Mouse (Mus musculus): ENCODE measurements around the gene Kif9.

The Kif9 gene

GRCm38 (mm10) chr9:110476124-110477091 is at the start of gene Kif9, which contains the start of gene Klhl18:
TSS of gene Kif9 (plus strand) at chr9:110476958.
TSS of gene Klhl18 (minus strand) at chr9:110476694.
- peak; percentile 99 for DNase-seq (ENCODE audit: low spot score)

GRCm38 (mm10) chr9:110431241-110431640 is 45.5 kb upstream of the Kif9 start:
- DNase-seq (ENCODE audit: low spot score) = no peak

- no peak for DNase-seq (ENCODE audit: low spot score)
Measured at GRCm38 (mm10) chr9:110433045-110433444, 43.7 kb upstream of the Kif9 start.

DNA sequence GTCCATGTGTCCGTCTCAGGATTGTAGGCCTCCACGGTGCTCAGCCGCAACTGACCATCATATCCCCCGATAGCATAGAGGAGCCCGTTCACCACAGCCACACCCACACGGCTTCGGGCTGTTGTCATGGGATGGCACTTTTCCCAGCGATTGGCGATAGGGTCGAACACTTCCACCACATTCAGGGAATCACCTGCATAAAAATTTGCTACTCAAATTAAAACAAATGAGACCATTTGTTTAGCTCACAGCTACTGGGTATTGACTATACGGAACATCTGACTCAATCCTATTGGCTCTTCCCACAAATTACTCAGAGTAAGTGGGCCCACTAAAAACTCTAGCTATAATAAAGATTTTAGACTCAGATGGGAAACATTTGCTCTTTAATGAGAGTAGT is 40.7 kb upstream of the Kif9 start:
- DNase-seq (ENCODE audit: low spot score) = no peak

GRCm38 (mm10) chr9:110440049-110440448 is 36.7 kb upstream of the Kif9 start:
- no peak for DNase-seq (ENCODE audit: low spot score)

DNA sequence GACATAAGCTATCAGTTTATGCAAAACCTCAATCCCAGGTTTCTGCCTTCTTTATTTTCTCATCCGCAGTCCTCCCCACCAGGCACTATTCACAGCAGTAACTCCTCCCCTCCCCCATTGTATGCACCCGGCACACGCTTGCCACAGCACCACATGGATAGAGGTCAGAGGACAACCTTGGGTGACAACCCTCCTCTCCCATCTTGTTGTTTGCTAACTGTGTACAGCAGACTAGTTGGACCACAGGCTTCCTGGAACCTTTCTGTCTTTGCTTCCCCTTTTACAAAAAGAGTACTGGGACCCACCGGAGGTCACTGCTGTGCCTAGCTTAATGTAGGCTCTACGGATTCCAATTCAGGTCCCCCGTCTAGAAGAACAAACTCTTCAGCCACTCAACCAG is 36.2 kb upstream of the Kif9 start:
- no peak for DNase-seq (ENCODE audit: low spot score)

DNA sequence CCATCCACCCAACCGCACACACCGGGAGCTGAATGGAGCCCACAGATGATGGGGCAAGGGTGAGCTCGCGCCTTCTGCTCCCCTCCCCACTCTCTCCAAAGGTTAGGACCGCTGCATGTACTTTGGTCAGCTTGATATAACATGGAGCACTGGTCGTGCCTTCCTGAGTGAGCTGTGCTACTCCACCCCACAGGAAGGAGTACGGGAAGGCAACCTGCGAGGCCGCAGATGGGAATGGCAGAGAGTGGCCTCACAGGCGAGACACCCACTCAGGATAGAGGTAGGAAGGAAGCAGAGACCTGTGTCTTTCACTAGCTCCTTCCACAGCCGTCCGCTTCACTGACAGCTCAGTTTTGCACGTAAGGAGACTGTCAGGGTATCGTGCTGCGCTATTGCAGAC is 28.4 kb upstream of the Kif9 start:
- no peak for DNase-seq (ENCODE audit: low spot score)

DNA sequence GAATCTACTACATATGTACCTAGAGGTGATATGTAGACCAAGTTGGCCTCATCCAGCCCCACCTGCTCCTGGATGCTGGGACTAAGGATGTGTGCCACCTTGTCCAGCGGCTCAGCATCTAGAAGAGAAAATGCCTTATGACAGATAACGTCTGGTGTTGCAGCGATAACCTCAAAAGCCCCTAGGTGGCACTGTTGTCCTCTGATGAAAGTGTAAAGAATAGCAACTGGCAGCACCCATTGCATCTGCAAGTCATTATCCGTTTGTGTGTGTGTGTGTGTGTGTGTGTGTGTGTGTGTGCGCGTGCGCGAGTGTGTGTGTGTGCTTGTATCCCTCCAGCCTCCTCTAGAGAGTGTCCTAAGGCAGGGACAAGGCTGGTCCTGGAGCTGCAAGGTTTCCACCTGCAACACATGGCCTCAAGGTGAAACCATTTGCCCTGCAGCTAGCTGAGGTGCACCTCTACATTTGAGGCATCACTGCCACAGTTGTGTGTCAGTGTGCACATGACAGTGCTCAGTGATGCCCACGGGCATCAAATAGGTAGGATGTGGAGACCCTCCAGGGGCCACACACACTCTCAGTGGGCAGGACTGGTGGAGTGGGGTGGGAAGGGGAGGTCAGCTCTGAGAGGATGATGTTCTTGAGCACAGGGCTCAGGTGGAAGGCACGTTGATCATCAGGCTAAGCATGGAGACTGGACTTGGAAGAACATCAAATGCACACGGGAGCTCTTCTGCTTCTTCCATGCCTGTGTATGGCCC is 27.7 kb upstream of the Kif9 start:
- peak; percentile 79 for DNase-seq (ENCODE audit: low spot score)

DNA sequence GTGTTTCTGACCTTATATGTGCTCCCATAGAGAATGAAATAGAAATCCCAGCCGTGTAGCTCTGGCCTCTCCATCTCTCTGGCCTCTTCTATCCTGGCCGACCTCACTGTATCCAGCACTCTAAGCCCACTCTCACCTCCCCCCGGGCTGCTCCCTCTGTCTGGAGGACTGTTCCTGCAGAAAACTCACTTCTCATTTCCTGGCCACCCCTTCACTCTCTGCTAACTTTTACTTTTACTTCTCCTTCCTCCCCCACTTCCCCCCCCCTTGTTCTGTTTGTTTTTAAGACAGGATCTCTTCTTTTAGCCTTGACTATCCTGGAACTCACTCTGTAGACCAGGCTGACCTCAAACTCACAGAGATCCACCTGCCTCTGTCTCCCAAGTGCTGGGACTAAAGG is 24.2 kb upstream of the Kif9 start:
- DNase-seq (ENCODE audit: low spot score) = no peak

DNA sequence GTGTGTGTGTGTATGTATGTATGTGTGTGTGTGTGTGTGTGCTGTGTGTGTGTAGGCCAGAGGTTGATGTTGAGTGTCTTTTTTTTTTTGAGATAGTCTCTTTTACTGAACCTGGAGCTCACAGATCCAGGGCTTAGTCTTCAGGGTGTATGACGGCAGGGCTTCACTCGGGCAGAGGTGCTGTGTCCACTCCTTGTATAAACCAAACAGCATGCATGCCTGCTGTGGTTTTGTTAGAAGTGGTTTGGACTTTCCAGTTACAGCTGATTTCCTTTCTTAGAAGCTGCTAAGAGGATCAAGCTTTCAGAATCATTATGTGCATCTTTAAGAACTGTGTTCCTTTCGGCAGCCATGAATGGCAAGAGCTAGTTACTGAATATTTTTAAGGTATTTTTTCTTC is 18.8 kb upstream of the Kif9 start:
- no peak for DNase-seq (ENCODE audit: low spot score)

- no peak for DNase-seq (ENCODE audit: low spot score)
Measured at GRCm38 (mm10) chr9:110459145-110459727, 17.5 kb upstream of the Kif9 start.

DNA sequence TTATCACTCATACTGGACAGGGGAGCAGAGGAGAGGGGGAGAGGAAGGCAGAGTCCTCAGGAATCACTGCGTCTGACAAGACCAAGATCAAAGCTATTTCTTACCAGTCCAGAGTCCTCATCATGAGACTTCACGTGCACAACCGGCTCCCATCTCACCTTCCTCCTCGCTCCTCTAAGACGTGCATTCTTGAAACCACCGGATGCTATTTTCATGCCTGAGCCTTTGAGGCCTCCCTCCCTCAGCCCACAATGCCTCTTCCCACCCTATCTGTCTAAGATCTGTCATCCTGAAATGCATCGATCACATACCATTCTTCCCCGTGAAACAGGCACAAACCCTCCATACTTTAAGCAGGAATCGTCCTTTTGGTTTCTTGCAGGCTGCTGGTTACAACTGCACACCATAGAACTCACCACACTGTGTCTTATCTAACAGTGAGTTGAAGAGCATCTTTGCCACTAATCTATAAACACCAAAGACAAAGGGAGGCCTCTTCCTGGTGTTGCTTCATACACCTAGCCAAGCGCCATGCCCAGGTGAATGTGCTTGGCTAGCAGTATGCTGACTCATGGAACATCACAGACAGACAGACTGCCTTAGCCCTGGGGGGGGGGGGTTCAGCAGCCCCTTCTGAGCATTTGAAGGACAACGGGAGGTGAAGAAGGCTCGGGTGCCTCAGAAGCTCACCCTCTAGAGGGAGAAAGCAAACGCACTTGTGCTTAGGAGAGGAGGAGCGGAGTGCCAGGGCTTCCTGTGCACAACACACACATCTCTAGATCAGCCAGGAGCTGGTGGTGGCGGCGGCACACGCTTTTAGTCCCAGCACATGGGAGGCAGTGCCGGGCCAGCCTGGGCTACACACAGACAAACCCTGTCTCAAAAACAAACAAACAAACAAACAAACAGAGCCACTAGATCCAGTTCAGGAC is 15.6 kb upstream of the Kif9 start:
- DNase-seq (ENCODE audit: low spot score) = no peak

GRCm38 (mm10) chr9:110462321-110462720 is 14.4 kb upstream of the Kif9 start:
- DNase-seq (ENCODE audit: low spot score) = no peak

DNA sequence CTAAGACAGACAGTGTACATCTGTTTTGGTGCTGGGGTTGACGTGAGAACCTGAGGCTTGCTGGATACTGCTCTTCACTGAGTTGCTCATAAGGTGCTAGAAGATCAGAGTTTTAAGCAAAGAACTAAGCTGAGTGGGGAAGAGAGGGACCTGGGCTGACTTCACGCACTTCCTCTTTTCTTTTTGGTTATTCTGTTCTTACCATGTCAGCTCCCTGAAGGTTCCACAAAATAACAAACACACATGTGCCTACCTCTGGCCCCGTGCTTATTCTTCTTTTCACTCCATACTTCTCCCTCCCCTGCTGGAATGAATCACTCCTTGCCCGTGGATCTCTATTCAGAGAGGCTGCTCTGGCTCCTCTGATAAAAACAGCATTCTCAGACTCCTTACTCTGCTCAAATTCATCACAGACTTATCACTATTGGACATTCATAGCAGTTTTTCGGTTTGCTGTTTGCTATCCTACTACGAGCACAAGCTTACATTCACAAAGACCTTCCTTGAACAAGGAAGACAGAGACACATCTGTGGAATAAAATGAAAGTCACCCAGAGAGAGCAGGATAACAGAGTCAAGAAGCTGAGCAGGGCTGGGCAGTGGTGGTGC is 12.7 kb upstream of the Kif9 start:
- no peak for DNase-seq (ENCODE audit: low spot score)

GRCm38 (mm10) chr9:110465336-110465735 is 11.4 kb upstream of the Kif9 start:
- no peak for DNase-seq (ENCODE audit: low spot score)

DNA sequence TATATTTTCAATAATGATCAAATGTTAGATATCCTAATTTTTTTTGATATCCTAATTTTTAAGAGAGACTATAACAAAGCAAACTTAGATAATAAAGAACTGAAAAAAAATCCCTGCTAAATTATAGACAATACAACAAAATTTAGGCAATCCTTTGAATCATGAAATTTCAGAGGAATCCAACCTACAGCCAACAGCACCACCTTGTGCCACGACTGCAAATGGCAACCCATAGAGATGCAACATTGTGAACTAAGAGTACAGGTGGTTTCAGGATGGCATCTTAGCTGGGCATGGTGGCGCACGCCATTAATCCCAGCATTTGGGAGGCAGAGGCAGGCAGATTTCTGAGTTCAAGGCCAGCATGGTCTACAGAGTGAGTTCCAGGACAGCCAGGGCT is 10.6 kb upstream of the Kif9 start:
- DNase-seq (ENCODE audit: low spot score) = no peak

GRCm38 (mm10) chr9:110477951-110478350 is 1.2 kb downstream of the Kif9 start:
- no peak for DNase-seq (ENCODE audit: low spot score)

DNA sequence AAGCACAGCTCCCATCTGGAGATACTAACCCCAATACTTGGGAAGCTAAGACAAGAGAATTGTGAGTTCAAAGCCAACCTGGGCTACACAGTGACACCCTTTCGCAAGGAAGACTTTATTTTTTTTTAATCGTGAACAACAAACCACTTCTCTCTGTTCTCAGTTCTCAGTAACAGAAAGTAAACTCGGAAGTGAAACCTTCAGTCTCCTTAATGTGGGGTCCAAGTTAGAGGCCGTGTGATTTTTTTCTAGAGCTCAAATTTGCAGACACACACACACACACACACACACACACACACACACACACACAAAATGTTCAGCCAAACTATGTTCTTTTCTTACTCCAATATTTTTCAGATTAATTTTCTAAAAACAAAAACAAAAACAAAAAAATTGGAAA is 1.9 kb downstream of the Kif9 start:
- DNase-seq (ENCODE audit: low spot score) = no peak

DNA sequence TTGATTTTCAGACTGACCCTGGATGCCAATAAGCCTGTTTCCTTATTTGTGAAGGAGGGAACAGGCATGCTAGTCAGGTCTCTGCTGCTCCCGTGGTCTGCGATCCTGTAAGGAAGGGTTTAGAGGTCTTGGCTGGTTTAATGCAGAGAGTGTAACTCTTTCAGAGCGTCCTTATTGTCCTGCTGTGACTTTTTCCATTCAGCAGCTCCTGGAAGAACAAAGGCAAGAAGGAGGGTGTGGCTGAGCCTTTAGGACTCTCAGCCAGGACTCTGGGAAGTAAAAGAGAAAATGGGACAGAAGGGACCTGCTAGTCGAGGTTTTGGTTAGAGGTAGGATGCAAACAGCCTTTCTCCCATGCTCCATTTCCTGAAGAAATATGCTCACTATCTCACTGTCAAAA is 12.1 kb downstream of the Kif9 start:
- no peak for DNase-seq (ENCODE audit: low spot score)

DNA sequence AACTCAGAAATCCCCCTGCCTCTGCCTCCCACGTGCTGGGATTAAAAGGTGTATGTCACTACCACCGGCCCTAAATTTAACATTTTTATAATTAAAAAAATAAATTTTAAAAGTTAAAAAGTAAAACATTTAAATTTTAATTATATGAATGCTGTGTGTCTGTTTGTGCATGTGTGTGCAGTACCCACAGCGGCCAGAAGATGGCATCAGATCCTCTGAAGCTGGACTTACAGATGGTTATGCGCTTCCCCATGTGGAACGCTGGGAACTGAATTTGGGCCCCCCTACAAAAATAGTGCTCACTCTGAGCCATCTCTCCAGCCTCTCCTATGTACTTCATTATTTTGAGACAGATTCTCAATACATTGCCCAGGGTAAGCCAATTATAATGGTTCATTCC is 14.2 kb downstream of the Kif9 start:
- DNase-seq (ENCODE audit: low spot score) = peak; percentile 19

GRCm38 (mm10) chr9:110525737-110526136 is 49.0 kb downstream of the Kif9 start:
- no peak for DNase-seq (ENCODE audit: low spot score)

All from embryo, embryonic 10 days (tissue).